Mouse (Mus musculus) erythroblast, embryonic 14.5 days (primary cell): ENCODE results near the gene Rala. TPM values are rescaled to one million over a fixed set of nuclear protein-coding genes. Genes with fewer than 3 reads are reported as not detected.
A peak's percentile ranks its signal among the peaks of the same experiment; 100 is the strongest.

ENCODE experiments used
- H3K27me3 ChIP-seq: 2 replicates; pipeline ENCODE4 v1.6.1; 2012; ENCODE audit warnings: inconsistent platforms; ENCODE audit not compliant: control insufficient read depth
- H3K36me3 ChIP-seq: 2 replicates; pipeline ENCODE4 v1.6.1; 2012; ENCODE audit warnings: mild to moderate bottlenecking, inconsistent platforms; ENCODE audit not compliant: control insufficient read depth
- H3K4me1 ChIP-seq: 2 replicates; pipeline ENCODE4 v1.6.1; 2012; ENCODE audit warnings: inconsistent platforms; ENCODE audit not compliant: control insufficient read depth
- H3K4me3 ChIP-seq: replicated peaks from 2 replicates; pipeline ENCODE3; 2012; ENCODE audit warnings: moderate library complexity, mild to moderate bottlenecking, inconsistent platforms
- H3K9me3 ChIP-seq: 2 replicates; pipeline ENCODE4 v1.6.1; 2012; ENCODE audit warnings: low read length, inconsistent platforms, mixed read lengths; ENCODE audit not compliant: control insufficient read depth
- GATA1 ChIP-seq: IDR thresholded peaks from 2 replicates; pipeline ENCODE4 v1.6.1; 2012; ENCODE audit warnings: low read length, inconsistent platforms, mixed read lengths
- TAL1 ChIP-seq: IDR thresholded peaks from 3 replicates; pipeline ENCODE4 v1.6.1; 2012; ENCODE audit warnings: low read length, inconsistent platforms, mixed read lengths
- polyA plus RNA-seq: library from polyadenylated mRNA; stranded (reverse); fragments of >175 nt; gene quantifications from 2 replicates; pipeline ENCODE4 v1.2.3, GENCODE M21; 2012

Gene Rala
- polyA plus RNA-seq = 0.28 and 0.39 TPM in 2 replicates

DNA sequence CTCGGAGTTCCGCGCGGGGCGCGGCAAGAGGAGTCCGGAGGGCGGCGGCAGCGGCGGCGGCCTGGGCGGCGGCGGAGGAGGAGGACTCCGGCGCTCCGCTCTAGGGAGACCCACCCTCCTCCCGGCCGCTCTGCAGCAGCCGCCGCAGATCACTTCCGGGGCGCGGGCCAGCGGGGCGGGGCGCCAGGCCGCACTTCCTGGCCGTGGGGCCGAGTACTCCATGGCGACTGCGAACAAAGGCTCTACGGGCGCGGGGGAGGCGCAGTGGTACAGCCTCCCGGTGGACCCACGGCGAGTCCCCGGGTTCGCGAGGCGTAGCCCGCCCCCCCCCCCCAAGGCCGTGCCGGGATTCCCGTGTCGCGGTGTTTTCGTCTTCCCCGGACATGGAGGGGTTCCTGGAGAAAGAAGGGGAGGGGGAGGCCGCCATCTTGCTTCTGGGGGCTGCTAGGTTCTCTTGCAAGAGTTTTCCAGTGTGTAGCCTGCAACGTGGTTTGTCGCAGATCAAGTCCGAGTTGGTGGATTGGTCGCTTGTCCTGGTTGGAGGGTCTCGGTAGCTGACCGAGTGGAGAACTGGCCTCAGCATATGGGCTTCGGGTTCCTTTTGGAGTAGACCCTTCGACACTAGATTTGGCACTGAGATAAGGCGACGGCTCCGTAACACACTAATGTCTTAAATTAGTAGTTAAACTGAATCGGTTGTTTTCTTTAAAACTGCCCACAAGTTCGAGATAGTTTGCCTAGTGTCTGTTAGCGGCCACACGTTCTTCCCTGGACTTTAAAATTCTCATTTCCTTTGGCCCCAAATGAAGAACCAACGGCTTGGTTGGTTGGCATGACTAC lies at the start of gene Rala:
Rala (minus strand) TSS at position 162 of the 840 bp plus-strand sequence.
- Histone ChIP-seq H3K36me3 (no peaks in the 10 kb centered on the region), H3K27me3 (peaks cover 16% of the 10 kb centered on the region), H3K4me1 (peaks cover 16% of the 10 kb centered on the region), H3K4me3 (peak within 1 kb of the TSS; percentile 82), H3K9me3 (no peaks in the 10 kb centered on the region)
- peak; percentile 50 for TF ChIP-seq GATA1
- no peak for TF ChIP-seq TAL1

DNA sequence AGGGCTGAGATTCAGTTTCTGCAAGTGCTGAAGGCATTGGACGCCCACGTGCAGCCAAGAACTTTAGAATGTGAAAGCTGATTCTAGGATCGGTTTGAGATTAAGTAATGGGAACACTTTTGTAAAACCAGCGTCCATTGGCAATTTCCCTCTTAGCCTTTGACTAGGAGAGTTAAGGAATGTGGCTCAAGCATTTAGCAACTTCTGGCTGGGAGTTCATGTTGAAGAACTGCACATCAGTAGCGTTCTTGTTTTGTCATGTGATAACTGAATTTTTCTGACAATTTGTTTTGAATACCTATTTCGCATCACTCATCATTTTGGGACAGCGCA lies 49.4 kb upstream of the Rala start:
- no peaks in the 10 kb centered on the region for H3K9me3 ChIP-seq
- H3K4me1 ChIP-seq = peaks cover 20% of the 10 kb centered on the region
- peaks cover 6% of the 10 kb centered on the region for H3K36me3 ChIP-seq
- peak overlapping the region; percentile 87 for H3K4me3 ChIP-seq
- peaks cover 2% of the 10 kb centered on the region; the same call in 1 of the 2 replicates for H3K27me3 ChIP-seq
- TF ChIP-seq TAL1 (no peak), GATA1 (no peak)

DNA sequence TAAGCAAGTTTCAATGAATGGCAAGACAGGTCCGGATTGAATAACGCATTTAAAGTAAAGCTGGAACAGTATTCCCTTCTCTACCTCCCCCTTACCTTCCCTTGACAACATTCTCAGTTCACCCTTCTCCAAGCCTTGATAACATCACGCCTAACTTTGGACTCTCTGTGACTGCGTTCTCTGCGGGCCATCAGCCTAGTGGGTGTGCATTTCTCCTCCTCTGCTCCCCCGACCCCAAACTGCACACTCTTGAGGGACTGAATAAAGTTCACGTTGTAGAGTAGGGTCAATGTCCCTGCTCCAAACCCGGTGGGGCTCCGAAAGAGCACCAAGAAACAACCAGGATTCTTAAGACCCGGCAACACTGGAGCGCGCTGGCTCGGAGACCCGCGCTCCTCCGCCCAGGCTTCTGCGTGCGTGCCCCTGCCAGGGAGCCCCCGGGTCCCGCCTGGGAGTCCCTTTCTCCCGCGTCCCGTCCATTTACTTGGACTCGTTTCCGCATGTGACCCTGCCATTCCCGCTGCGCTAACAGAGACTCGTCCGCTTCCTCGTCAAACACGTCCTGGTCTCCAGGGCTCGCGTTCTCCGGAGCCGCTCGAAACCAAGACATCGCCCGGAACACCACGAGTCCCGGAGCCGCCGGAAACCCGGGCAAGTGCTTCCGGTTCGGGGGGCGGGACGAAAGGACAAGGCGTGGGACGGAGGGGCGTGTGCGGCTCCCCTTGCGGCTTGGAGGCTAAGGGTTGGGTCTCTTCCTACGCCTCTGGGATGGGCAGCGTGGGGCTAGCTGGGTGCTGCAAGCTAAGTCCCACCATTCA lies 48.9 kb upstream of the Rala start, which contains the start of gene Yae1d1:
Yae1d1 (minus strand) TSS at position 653 of the 818 bp plus-strand sequence.
- Histone ChIP-seq H3K36me3 (peaks cover 7% of the 10 kb centered on the region), H3K4me3 (peak within 1 kb of the TSS; percentile 87), H3K27me3 (peaks cover 2% of the 10 kb centered on the region; the same call in 1 of the 2 replicates), H3K4me1 (peaks cover 20% of the 10 kb centered on the region), H3K9me3 (no peaks in the 10 kb centered on the region)
- no peak for TF ChIP-seq TAL1
- TF ChIP-seq GATA1 = no peak

DNA sequence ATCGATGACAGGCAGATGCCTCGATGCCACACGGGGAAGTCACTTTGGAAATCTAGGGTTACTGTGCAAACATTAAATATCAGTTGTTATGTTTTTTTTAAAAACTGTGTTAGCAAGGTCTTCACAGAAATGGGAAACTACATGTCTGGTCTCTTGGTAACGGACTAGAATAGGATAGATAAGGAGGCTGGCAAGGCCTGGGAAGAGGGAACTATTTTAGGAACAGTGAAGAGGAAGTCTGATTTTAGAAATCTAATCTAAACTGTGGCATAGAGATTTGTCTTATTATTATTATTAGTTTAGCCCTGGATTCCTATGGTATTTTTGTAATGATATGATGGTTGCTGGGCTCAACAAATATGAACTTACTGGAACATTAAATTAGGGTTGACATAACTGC lies 48.0 kb upstream of the Rala start:
- no peaks in the 10 kb centered on the region for H3K9me3 ChIP-seq
- TF ChIP-seq TAL1 = no peak
- no peak for TF ChIP-seq GATA1
- H3K4me3 ChIP-seq = peak overlapping the region; percentile 87
- H3K36me3 ChIP-seq = peaks cover 15% of the 10 kb centered on the region
- H3K27me3 ChIP-seq = peaks cover 2% of the 10 kb centered on the region; the same call in 1 of the 2 replicates
- H3K4me1 ChIP-seq = peaks cover 20% of the 10 kb centered on the region

DNA sequence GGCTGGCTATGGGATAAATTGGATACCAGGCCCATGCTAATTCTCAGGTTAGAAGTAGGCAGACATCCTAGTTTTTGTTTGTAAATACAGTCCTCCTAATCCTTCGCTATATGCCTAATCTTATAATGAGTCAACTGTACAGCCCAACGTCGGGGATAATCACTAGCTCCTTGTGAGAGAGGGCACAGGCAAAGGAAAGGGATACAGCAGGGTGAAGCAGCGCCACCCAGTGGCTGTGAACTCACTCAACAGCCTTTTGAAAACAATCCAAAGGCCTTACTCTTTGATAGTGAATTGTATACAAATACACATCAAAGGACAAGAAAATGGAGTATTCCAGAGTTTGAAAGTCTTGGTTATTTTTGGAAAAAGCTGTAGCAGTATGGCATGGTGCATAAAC lies 39.2 kb upstream of the Rala start:
- Histone ChIP-seq H3K9me3 (no peaks in the 10 kb centered on the region), H3K4me3 (no peak overlapping the region), H3K36me3 (peaks cover 37% of the 10 kb centered on the region), H3K27me3 (no peaks in the 10 kb centered on the region), H3K4me1 (no peaks in the 10 kb centered on the region)
- TF ChIP-seq GATA1 (no peak), TAL1 (no peak)

DNA sequence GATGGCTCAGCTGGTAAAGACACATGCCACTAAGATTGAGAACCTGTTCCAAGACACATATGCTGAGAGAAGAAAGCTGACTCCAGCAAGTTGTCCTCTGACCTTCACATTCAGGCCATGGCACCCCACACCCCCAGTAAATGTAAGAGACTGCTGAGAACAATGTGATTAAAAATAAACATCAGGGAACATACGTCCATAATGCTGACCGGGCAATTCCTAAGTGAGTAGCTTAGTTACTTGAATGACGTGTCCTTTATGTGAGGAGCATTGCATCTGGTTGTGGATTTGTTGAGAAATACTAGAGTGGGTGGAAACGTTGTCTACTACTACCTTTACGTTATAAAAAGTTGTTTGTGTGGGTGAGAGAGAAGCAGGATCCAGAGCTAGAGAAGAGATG lies 38.6 kb upstream of the Rala start:
- no peaks in the 10 kb centered on the region for H3K27me3 ChIP-seq
- H3K4me3 ChIP-seq = no peak overlapping the region
- TF ChIP-seq TAL1 = no peak
- no peak for TF ChIP-seq GATA1
- H3K36me3 ChIP-seq = peaks cover 33% of the 10 kb centered on the region
- no peaks in the 10 kb centered on the region for H3K9me3 ChIP-seq
- no peaks in the 10 kb centered on the region for H3K4me1 ChIP-seq

DNA sequence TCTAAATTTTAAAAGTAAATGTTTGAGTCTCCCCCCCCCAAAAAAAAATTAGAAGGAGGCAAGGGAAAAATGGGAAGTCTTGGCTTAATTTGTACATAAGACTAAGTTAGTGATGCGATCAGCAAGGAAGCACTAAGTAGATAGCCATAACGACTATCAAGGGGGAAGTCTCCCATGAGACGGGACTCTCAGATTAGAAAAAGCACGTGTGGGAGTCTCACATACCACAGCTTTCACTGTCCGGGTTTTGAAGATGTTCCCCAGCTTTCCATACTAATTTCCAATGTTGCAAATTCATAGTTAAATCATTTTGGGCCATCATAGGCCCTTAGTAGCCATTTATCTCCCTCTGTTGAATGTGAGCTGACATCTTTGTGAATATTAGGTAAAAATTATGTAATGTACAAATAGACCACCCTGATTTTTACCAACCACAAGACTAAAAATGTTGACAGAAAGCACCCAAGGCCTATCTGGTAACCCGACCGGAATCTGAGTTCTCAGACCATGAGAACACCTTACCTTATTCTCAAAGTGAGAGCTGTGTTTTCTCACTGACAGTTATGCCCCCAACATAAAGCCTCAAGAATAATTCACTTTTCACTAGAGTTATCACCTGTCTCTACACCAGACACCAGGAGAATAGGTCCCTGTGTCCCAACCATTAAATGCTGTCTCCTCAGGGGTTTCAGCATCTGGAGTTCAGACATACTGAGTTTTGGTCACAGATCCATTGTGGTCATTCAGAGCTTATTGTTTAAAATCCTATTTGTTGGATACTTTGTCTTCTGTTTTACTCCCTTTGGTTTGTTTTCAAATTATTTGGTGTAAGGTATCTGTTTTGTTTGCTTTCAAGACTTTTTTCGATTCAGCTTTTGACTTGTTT lies 33.1 kb upstream of the Rala start:
- TF ChIP-seq TAL1 = no peak
- TF ChIP-seq GATA1 = no peak
- Histone ChIP-seq H3K4me1 (no peaks in the 10 kb centered on the region), H3K27me3 (peaks cover 3% of the 10 kb centered on the region; the same call in 1 of the 2 replicates)

DNA sequence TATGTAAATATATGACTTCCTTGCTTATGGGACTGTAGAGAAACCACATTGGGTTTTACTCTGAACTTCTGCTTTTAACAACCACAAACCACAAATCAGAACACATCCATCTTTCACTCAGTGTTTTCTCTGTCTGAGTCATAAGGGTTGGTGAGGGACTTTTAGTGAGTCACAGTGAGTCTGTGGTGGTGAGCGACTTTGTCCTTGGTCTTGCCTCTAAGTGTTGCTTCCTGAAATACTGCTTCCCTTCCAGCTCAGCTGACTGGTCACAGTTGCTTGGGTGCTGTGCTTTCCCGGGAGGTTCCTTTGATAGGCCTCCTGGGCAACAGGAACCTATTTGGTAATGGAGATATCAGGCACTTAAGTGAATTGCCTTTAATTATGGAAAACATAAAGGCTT lies 31.9 kb upstream of the Rala start:
- TF ChIP-seq GATA1 (no peak), TAL1 (no peak)
- no peak overlapping the region for H3K4me3 ChIP-seq
- peaks cover 3% of the 10 kb centered on the region; the same call in 1 of the 2 replicates for H3K27me3 ChIP-seq
- H3K4me1 ChIP-seq = no peaks in the 10 kb centered on the region
- H3K36me3 ChIP-seq = no peaks in the 10 kb centered on the region
- H3K9me3 ChIP-seq = no peaks in the 10 kb centered on the region

More for the DNA sequence above, 33.1 kb upstream of the Rala start:
- H3K9me3 ChIP-seq = no peaks in the 10 kb centered on the region
- H3K36me3 ChIP-seq = no peaks in the 10 kb centered on the region
- H3K4me3 ChIP-seq = no peak overlapping the region
